Mouse (Mus musculus) kidney, postnatal 25 days (tissue): ENCODE measurements at regions not wholly inside any gene's neighbourhood (a gene's known extent, or its start where the extent isn't known, plus 50 kb on each side); places are given as distances from the start of the nearest gene placed in this dataset.

Source experiments
- DNase-seq, 2 experiments: peaks; one replicate each; pipeline ENCODE4 v3.0.0; 2021; ENCODE audit warnings: mixed read lengths in 2 of 2

- no peak for DNase-seq
Observed at GRCm38 (mm10) chr17:26335551-26335950, 79.1 kb upstream of the Neurl1b start.

DNA sequence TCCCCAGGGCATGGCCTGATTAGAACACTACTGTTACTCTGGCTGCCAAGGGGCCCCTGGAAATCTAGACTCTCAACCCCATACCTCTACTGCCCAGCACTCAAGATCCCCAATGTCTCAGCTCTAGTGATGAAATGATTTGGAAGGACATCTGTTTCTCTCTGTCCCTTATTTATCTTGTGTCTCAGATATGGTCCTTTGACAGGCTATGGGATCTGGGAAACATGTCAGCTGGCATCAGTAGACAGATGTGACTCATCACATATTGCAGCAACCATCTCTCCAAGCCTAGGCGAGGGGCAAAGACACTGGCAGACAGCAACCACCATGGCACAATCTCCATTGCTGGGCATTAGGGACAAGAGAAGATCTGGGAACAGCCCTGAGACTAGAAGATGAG, 78.6 kb upstream of the Neurl1b start:
- DNase-seq, result peak in 1 of 2 experiments; percentile 8

DNA sequence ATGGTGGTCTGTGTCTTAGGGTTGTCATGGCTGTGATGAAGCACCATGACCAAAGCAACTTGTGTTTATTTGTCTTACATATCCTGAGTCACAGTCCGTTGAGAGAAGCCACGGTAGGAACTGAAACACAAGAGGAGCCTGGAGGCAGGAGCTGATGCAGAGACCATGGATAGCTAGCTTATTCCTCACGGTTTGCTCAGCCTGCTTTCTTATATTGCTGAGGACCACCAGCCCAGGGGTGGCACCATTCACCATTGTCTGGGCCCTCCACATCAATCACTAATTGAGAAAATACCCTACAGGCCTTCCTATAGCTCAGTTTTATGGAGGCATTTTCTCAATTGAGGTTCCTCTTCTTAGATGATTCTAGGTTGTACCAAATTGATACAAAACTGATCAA, 77.5 kb upstream of the Neurl1b start:
- peak in 1 of 2 experiments; percentile 16 for DNase-seq

DNA sequence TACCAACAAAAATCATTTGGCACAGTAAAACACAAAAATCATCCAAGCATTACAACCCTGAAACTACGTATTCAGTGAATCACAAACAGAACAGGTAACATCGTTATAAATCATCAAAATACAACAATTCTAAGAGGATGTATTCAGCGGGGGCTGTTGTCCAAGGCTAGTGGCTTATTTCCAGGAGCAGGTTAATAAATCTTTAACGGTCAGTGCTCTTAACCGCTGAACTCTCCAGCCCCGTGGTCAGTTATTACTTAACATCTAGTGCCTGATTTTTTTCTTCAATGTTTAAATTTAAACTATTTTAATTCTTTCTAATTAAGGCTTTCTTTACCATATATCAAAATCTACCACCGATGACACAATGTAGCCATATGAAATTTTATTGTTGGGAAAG, 69.2 kb upstream of the Neurl1b start:
- DNase-seq, result peak in 1 of 2 experiments; percentile 49

DNA sequence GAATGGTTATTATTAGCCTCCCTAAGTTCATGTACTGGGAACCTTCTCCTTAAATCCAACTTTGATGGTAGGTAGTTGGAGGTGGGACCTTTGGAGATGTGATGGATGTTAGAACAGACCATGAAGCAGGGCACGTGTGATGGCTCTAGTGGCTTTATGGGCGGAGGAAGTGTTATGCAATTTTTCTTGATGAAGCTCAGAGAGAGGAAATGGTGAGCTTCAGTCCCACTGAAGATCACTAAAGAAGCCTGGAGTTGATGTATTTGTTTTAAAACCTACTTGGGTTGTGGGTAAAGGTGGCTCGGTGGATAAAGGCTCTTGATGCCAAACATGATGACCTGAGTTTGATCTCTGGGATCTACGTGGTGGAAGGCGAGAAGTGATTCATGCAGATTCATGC, 66.5 kb upstream of the Neurl1b start:
- no peak for DNase-seq

- DNase-seq, result peak; percentile 36 to 61
Observed at GRCm38 (mm10) chr17:26349741-26350140, 64.9 kb upstream of the Neurl1b start.

- no peak for DNase-seq
Observed at GRCm38 (mm10) chr17:26350216-26350615, 64.4 kb upstream of the Neurl1b start.

DNA sequence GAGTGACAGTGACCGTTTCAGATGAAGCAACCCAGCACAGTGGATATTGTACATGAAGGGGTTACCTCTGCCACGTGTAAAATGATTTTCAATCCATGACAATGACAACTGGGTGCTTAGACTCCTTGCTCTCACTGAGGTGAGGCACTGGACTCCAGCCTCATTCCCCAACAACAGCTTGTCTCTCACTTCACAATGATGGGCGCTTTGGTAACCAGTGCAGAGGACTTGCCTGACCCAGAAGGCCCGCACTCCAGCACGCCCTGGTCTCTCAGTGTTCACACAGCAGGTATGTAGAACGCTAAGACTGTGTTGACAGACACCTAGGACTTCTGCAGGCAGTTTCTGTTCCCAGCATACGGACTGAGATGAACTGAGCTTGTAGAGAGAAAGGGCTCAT, 62.6 kb upstream of the Neurl1b start:
- no peak for DNase-seq

- no peak for DNase-seq
Observed at GRCm38 (mm10) chr17:26352712-26353111, 61.9 kb upstream of the Neurl1b start.

GRCm38 (mm10) chr17:26354431-26354830, 60.2 kb upstream of the Neurl1b start:
- peak in 1 of 2 experiments; percentile 25 for DNase-seq

DNA sequence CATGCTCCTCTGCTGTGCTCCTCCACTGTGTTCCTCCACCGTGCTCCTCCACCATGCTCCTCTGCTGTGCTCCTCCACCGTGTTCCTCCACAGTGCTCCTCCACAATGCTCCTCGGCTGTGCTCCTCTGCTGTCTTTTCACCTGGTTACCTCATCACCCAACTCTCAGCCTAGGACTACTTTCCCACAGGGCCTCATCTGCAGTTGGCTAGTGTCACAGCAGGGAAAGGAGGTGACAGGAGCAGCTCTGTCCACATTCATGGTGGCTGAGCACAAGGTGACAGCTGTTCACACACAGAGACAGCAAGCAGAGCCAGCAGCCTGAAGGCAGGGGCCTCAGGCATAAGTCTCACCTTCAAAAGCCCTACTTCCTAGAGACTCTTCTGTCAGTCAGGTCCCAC, 59.3 kb upstream of the Neurl1b start:
- peak in 1 of 2 experiments; percentile 16 for DNase-seq

DNA sequence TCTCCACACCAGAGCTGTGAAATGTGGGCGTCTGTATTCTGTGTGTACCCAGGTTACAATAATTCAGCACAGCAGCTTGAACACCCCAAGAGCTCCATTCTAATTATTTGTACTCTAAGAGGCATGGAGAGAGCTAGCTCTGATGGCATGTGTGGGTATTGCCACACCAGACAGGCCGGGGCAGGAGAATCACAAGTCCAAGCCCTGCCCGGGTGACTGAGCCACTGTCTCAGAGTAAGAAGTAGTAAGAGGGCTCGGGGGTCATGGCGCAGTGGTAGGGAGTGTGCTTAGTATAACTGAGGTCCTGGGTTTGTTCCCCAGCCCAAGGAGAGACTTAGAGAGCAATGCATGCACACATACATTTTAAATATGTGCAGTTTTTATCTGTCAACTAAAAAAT, 57.7 kb upstream of the Neurl1b start:
- DNase-seq, result peak in 1 of 2 experiments; percentile 25

GRCm38 (mm10) chr17:26357784-26358183, 56.8 kb upstream of the Neurl1b start:
- DNase-seq, result peak; percentile 70 to 74

GRCm38 (mm10) chr17:26360711-26361110, 53.9 kb upstream of the Neurl1b start:
- peak in 1 of 2 experiments; percentile 1 for DNase-seq

GRCm38 (mm10) chr17:26361420-26361819, 53.2 kb upstream of the Neurl1b start:
- peak in 1 of 2 experiments; percentile 24 for DNase-seq

DNA sequence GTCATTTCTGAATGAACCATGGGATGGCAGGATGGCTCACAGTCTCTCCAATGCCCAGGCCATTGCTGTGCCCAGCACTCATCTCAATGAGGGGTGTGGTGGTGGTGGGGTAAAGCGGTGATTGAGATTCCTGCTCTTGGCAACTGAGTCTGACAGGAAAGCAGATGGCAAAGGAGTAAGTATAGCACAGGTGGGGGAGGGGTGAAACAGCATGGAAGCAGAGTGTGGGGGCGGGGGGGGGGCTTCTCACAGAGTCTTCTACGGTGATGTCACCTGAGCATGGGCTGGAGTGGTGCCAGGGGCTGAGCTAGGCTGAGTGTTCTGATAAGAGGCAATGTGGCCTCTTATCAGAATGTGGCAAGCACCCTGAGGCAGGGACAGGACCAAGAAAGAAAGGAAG, 52.6 kb upstream of the Neurl1b start:
- DNase-seq, result peak in 1 of 2 experiments; percentile 33

- DNase-seq, result peak in 1 of 2 experiments; percentile 35
Observed at GRCm38 (mm10) chr17:26362586-26363361, 51.9 kb upstream of the Neurl1b start.

- peak in 1 of 2 experiments; percentile 18 for DNase-seq
Observed at GRCm38 (mm10) chr17:26363853-26364532, 50.6 kb upstream of the Neurl1b start.
